Mouse (Mus musculus) cerebellum, adult 8-10 months (tissue): ENCODE measurements around the gene Abhd4.

Experiments
- DNase-seq: peaks from one replicate; pipeline ENCODE4 v3.0.0; 2022

Gene Abhd4

DNA sequence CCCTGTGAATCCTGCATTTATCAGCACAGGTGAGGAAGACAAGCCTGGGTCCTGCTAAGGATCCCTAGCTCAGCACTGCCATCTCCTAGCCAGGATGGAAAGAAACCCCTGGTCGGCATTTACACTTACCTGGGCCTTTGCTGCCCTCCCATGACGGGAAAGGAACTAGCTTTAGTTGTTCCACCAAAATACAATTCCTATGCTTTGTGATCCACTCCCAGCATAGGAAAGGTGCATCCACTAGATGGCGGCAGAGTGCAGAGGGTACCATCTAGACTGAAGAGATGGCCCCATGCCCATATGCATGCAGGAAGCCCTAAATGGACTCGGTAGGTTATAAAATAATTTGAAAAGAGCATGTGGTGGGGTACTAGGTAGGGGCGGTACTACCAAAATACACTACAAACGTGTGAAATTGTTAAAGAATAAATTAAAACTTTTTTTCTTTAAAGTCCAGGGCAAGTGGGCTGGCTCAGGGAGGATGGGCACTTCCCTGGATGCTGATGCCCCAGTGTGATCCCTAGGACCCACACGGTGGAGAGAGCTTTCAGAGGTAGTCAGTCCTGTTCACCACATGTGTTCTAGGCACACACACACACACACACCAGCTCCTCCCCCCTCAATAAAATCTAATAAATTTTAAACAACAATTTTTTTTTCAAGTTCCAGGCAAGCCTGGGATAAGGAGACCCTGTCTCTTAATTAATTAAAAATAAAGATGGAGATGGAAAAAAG, 14.8 kb upstream of the Abhd4 start:
- peak; percentile 74 for DNase-seq

DNA sequence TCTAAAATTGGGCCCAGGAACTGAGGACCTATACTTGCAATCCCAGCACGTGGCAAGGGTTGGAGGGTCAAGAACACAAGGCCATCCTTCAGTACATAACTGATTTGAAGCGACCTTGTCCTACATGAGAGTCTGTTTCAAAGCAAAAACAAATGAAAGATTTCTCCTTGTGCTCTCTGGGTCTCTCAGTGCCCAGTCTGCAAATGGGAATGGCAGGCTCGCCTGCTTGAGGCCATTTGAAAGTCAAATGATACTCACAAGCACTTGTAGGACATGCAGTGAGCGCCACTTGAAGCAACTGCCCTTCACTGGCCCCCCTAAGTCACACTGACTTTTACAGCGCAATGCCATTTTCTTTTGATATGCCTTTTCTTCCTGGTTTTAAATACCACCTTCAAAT, 13.4 kb upstream of the Abhd4 start:
- no peak for DNase-seq

DNA sequence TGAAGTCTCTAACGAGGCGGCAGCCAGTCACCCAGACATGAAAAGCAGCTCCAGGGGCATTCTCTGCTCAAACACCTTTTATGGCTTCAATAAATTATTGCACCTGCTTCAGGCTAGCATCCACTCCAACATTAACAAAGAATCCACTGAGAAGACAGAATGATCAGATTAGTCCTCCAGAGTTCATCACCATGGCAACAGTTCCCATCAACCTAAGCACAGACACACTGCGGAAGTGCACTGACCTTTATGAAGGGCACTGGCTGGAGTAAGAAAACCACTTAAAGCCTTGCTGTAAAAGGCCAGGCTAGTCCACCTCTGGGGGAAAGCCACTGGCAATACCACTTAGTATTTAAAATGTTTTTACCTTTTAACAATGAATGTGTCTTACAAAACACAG, 9.8 kb upstream of the Abhd4 start:
- DNase-seq = no peak

GRCm38 (mm10) chr14:54246232-54246631, 7.8 kb upstream of the Abhd4 start:
- no peak for DNase-seq

GRCm38 (mm10) chr14:54249326-54249725, 4.7 kb upstream of the Abhd4 start:
- no peak for DNase-seq

- DNase-seq = no peak
Observed at GRCm38 (mm10) chr14:54250122-54250521, 3.9 kb upstream of the Abhd4 start.

- no peak for DNase-seq
Observed at GRCm38 (mm10) chr14:54254670-54255202, 748 bp downstream of the Abhd4 start.

DNA sequence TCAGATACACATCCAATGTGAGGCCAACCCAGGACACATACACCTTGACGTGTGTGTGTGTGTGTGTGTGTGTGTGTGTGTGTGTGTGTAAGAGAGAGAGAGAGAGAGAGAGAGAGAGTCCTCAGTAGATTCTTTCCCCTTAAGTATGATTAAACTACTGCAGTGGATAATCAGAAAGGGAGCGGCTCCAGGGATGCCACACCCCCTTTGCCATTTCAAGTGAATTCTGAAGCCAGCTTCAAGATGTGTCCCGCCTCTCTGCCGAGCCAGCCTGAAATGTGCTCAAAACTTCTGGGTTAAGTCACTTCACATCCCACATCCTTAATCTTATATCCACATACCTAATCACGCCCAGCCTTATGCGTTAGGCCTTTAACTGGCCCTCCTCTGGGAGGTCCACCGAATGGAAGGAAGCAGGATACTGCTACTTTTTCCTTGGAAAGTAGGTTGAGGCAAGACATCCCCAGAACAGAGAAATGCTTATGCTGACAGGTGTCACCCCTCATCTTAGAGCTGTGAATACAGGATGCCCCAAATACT, 4.2 kb downstream of the Abhd4 start:
- DNase-seq = no peak

DNA sequence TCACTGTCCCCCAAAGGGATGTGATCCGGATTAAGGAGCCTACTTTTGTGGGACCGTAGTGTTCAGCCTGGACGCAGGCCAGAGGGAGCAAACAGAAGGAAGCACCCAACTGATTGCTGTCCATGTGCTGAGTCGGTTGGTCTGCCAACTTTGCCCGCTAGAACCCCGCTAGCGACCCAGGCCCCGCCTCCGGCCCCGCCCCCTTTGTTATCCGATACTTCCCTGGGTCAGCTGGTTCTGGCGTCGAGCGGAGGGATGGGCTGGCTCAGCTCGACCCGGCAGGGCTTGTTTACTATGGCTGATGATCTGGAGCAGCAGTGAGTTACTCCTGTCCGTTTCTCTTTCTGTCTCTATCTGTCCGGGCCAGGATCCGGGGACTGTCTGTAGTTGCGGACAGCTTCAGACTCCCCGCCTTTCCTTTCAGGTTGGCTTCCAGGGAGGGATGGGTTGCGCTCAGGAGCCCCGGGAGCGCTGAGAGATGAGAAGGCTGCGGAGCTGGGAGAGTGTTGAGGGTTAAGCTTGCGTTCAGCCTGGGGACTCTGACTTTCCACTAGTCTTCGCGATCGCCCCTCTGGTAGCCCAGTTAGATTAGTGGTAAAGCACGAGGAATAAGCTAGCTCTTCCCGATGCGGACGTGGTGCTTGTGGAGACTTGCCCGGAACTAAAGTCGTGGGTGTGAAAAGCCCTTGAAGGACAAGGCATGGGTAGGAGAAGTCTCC, 5.2 kb downstream of the Abhd4 start:
- peak; percentile 85 for DNase-seq

GRCm38 (mm10) chr14:54259722-54260085, 5.7 kb downstream of the Abhd4 start:
- no peak for DNase-seq

DNA sequence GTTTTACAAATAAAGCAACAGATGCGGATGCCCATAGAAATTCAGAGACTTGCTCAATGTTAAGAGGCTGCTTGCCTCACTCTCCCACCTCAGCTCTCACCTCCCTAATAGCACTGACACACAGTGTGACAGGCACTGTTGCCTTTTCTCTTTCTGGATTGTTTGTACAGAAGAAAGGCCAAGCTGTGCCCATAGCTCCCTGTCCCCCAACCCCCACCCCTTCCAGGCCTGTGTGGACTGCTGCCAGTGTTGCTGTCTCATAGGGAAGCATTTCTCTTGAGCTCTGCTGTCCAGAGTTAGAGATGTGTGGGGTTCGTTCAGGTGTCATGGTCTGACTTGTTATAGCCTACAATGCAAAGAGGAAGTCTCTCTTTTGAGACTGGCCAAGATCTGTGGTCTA, 6.2 kb downstream of the Abhd4 start:
- no peak for DNase-seq

DNA sequence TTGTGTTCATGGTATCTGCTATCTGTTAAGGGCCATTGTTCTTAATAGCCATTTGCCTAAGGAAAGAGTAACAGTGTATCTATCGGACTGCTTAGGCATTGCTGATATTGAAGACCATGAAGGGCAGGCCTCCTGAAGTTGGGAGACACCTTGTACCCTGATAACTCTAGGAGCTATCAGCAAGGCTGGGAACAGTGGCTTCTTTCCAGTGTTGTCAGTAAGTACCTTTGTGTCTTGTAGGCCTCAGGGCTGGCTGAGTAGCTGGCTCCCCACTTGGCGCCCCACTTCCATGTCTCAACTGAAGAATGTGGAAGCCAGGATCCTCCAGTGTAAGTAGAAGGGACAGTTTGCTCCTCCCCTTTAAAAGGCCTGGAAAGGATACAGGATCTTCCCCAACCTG, 7.4 kb downstream of the Abhd4 start:
- DNase-seq = no peak

DNA sequence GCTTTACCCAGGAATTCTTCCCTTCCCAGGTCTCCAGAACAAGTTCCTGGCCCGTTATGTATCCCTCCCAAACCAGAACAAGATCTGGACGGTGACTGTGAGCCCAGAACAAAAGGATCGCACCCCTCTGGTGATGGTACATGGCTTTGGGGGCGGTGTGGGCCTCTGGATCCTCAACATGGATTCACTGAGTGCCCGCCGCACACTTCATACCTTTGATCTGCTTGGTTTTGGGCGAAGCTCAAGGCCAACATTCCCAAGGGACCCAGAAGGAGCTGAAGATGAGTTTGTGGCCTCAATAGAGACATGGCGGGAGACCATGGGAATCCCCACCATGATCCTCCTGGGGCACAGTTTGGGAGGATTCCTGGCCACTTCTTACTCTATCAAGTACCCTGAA, 8.6 kb downstream of the Abhd4 start:
- no peak for DNase-seq

DNA sequence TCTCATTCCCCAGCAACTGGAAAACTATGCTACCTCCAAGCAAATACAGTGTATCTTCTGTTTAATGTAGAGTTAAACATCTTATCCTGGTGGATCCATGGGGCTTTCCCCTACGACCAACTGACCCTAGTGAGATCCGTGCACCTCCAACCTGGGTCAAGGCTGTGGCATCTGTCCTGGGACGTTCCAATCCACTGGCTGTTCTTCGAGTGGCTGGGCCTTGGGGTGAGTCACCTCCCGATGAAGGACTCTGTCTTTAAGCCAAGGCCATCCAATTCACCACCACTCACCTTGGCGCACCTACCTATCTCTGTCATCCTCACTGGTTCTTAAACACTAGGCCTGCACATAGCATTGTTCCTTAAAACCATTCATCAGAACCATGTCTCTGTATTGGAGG, 9.1 kb downstream of the Abhd4 start:
- no peak for DNase-seq

- DNase-seq = no peak
Observed at GRCm38 (mm10) chr14:54264231-54264630, 10.2 kb downstream of the Abhd4 start.

- no peak for DNase-seq
Observed at GRCm38 (mm10) chr14:54265093-54265492, 11.1 kb downstream of the Abhd4 start.

GRCm38 (mm10) chr14:54265951-54266350, 12.0 kb downstream of the Abhd4 start:
- no peak for DNase-seq

DNA sequence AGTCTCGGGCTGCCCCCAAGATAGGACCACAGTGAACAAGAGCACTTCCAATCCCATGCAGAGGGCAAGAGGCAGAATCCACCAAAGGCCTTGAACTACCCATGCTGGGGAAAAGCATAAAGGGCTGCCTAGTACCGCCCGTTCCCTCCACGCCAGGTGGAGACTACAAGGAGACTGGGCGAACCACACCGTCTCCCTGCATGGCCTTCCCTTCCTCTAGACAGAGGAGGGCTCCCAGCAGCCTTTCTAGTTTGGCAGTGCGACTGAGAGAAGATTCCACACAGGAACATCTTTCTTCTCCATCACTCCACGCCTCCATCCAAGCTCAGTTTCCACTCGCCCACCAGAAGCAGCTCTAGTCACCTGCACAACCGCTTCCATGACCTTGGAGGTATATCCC, 14.0 kb downstream of the Abhd4 start:
- DNase-seq = no peak

- DNase-seq = no peak
Observed at GRCm38 (mm10) chr14:54269566-54269965, 15.6 kb downstream of the Abhd4 start.

DNA sequence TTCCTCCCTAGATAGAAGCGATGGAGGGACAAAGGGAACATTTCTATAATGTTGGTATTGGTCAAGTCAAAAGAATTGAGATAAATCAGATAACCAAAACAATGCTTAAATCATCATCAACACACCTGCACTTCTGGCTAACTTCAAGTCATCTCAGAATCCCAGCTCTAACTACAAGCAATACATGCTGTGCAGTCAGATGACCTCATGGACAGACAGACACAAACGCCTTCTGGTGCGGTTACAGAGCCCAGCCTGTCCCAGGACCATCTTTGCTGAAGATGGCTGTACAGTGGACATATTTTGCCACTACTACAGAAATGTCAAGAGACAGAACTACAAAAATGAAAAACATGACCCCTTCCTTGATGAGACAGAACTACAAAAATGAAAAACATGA, 16.4 kb downstream of the Abhd4 start:
- DNase-seq = no peak

GRCm38 (mm10) chr14:54271976-54272606, 18.1 kb downstream of the Abhd4 start:
- DNase-seq = no peak

DNA sequence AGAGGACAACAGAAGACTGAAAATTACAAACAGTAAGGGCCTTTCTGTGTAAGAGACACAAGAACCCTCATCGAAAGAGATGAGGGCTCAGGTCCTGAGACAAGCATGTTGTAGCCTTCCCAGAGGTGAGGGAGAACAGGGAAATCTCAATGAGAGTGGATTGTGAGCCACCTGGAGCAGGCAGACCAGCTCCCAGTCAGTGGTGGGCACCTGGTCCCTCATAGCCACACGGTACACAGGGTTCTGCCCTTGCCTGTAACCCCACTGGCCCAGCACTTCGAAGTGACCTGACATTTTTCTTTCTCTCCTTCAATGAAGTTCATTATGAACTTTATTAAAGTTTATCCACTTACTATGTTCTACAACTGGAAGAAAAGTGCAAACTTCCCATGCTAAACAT, 18.7 kb downstream of the Abhd4 start:
- DNase-seq = no peak

DNA sequence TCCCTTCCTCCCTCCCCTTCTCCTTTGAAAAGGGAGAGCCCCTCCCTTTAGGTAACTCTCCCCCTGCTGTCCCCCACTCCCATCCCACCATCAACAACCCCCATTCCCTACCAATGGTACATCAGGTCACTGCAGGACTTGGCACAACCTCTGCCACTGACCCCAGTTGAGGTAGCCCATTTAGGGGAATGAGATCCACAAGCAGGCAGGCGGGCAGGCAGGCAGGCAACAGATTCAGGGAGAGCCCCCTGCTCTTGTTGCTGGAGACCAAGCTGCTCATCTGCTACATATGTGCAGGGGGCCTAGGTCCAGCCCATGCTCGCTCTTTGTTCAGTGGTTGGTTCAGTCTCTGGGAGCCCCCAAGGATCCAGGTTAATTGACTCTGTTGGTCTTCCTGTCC, 22.5 kb downstream of the Abhd4 start:
- DNase-seq = no peak

GRCm38 (mm10) chr14:54284839-54285238, 30.9 kb downstream of the Abhd4 start, which contains the start of gene Olfr49:
Gene Olfr49 (minus strand): TSS chr14:54284939.
- no peak for DNase-seq
